Mouse (Mus musculus) ES-E14 (cell line): ENCODE data around the gene Mboat2. TPM values are rescaled to one million over a fixed set of nuclear protein-coding genes. Genes with fewer than 3 reads are reported as not detected.
A peak's percentile ranks its signal among the peaks of the same experiment; 100 is the strongest.

ENCODE experiments used
- DNase-seq: peaks from one replicate; pipeline ENCODE4 v3.0.0-alpha.2; 2013; ENCODE audit warnings: low read depth, low spot score
- H3K27ac ChIP-seq: 2 replicates; pipeline ENCODE4 v1.5.1; 2012; ENCODE audit warnings: low read depth, mild to moderate bottlenecking, low read length, moderate library complexity, mixed read lengths; ENCODE audit not compliant: poor library complexity, insufficient read depth, severe bottlenecking
- H3K36me3 ChIP-seq: 2 replicates; pipeline ENCODE4 v1.6.1; 2012; ENCODE audit warnings: mild to moderate bottlenecking, low read length, moderate library complexity, mixed read lengths; ENCODE audit not compliant: control insufficient read depth, poor library complexity, insufficient read depth, severe bottlenecking
- H3K4me1 ChIP-seq, 2 experiments: fragments of 150-350 bp in 1 of 2; sonication (generic) in 1 of 2; 2 replicates each; pipeline ENCODE4 v1.6.1; 2012; ENCODE audit warnings: low read length in 2 of 2, mild to moderate bottlenecking in 1 of 2, mixed read lengths in 1 of 2; ENCODE audit not compliant: control insufficient read depth in 2 of 2, insufficient read depth in 2 of 2, poor library complexity in 1 of 2
- H3K4me3 ChIP-seq, 2 experiments: fragments of 150-350 bp in 1 of 2; sonication (generic) in 1 of 2; 2 replicates each; pipeline ENCODE4 v1.5.1; 2012; ENCODE audit warnings: low read length in 2 of 2, low read depth in 1 of 2, mild to moderate bottlenecking in 1 of 2, mixed read lengths in 1 of 2; ENCODE audit not compliant: insufficient read depth in 1 of 2, poor library complexity in 1 of 2, severe bottlenecking in 1 of 2
- H3K9ac ChIP-seq: 2 replicates; pipeline ENCODE4 v1.6.1; 2012; ENCODE audit warnings: low read depth, mild to moderate bottlenecking, low read length, mixed read lengths; ENCODE audit not compliant: poor library complexity, insufficient read depth, severe bottlenecking
- H3K9me3 ChIP-seq: fragments of 150-350 bp; sonication (generic); 2 replicates; pipeline ENCODE4 v1.6.1; 2012; ENCODE audit warnings: low read depth, mild to moderate bottlenecking, low read length; ENCODE audit not compliant: control insufficient read depth, insufficient read depth
- CHD2 ChIP-seq: IDR thresholded peaks from 2 replicates; pipeline ENCODE4 v1.6.1; 2014; ENCODE audit warnings: mild to moderate bottlenecking, low read depth, low read length, inconsistent platforms
- HCFC1 ChIP-seq: IDR thresholded peaks from 2 replicates; pipeline ENCODE4 v1.6.1; 2012; ENCODE audit warnings: low read length, inconsistent platforms, borderline replicate concordance; ENCODE audit not compliant: insufficient read depth
- MAFK ChIP-seq: IDR thresholded peaks from 2 replicates; pipeline ENCODE4 v1.6.1; 2014; ENCODE audit warnings: mild to moderate bottlenecking, low read depth, low read length, inconsistent platforms; ENCODE audit not compliant: insufficient read depth
- ZC3H11A ChIP-seq: IDR thresholded peaks from 2 replicates; pipeline ENCODE4 v1.6.1; 2012; ENCODE audit warnings: low read depth, mild to moderate bottlenecking, inconsistent platforms, low read length, borderline replicate concordance
- ZNF384 ChIP-seq: IDR thresholded peaks from 2 replicates; pipeline ENCODE4 v1.6.1; 2012; ENCODE audit warnings: low read depth, low read length, inconsistent platforms
- in situ Hi-C, 2 experiments: fragments of 600-800 bp; cut with MboI; formaldehyde crosslinking; loops; one replicate each; pipeline ENCODE4 v1.15.1; 2025; ENCODE audit warnings: low sequenced_read_pairs in 2 of 2, inconsistent platforms in 1 of 2; ENCODE audit not compliant: unreplicated experiment in 2 of 2
- total RNA-seq: library from RNA; depleted of rRNA; stranded (reverse); fragments of 300-350 nt; gene quantifications from 2 replicates; pipeline ENCODE4 v1.2.3, GENCODE M21; 2012

Gene Mboat2
- total RNA-seq, 1 experiment = 16.0 TPM

- no peak overlapping the region for H3K4me3 ChIP-seq
- no peak overlapping the region for H3K9ac ChIP-seq
- H3K27ac ChIP-seq = no peak overlapping the region
- no peaks in the 10 kb centered on the region for H3K9me3 ChIP-seq
- peaks cover 2% of the 10 kb centered on the region; the same call in 1 of the 2 replicates for H3K36me3 ChIP-seq
- in situ Hi-C loops = loop anchor here in 1 of 2 experiments (10.0 kb wide), 1 partner anchor 56 kb away; the partner anchor contains the start of gene Mboat2
- TF ChIP-seq HCFC1 (no peak), ZNF384 (no peak), CHD2 (no peak), MAFK (no peak), ZC3H11A (no peak)
- H3K4me1 ChIP-seq = peaks cover 12 to 19% of the 10 kb centered on the region in 2 experiments
- DNase-seq = no peak
Observed at GRCm38 (mm10) chr12:24890684-24891459, 60.2 kb downstream of the Mboat2 start.

- Histone ChIP-seq H3K27ac (no peak overlapping the region), H3K9me3 (no peaks in the 10 kb centered on the region), H3K36me3 (peaks cover 6% of the 10 kb centered on the region; the same call in 1 of the 2 replicates), H3K4me1 (peaks cover 12 to 15% of the 10 kb centered on the region in 2 experiments), H3K4me3 (no peak overlapping the region), H3K9ac (no peak overlapping the region)
- in situ Hi-C loops = loop anchor here in 1 of 2 experiments (10.0 kb wide), 1 partner anchor 58 kb away; the partner anchor contains the start of gene Mboat2
- TF ChIP-seq CHD2 (no peak), MAFK (no peak), ZC3H11A (no peak), HCFC1 (no peak), ZNF384 (no peak)
- DNase-seq = no peak
Observed at GRCm38 (mm10) chr12:24892536-24892935, 61.9 kb downstream of the Mboat2 start.

GRCm38 (mm10) chr12:24893777-24894468, 63.2 kb downstream of the Mboat2 start:
- Histone ChIP-seq H3K9me3 (no peaks in the 10 kb centered on the region), H3K36me3 (peaks cover 6% of the 10 kb centered on the region; the same call in 1 of the 2 replicates), H3K4me3 (no peak overlapping the region), H3K4me1 (peaks cover 12 to 15% of the 10 kb centered on the region in 2 experiments), H3K9ac (no peak overlapping the region), H3K27ac (no peak overlapping the region)
- peak; percentile 47 for DNase-seq
- TF ChIP-seq HCFC1 (no peak), MAFK (no peak), ZNF384 (no peak), ZC3H11A (no peak), CHD2 (no peak)
- in situ Hi-C loops = loop anchor here in 1 of 2 experiments (10.0 kb wide), 1 partner anchor 59 kb away; the partner anchor contains the start of gene Mboat2

- H3K9ac ChIP-seq = no peak overlapping the region
- H3K9me3 ChIP-seq = no peaks in the 10 kb centered on the region
- TF ChIP-seq ZNF384 = no peak
- no peak for TF ChIP-seq ZC3H11A
- no peak for TF ChIP-seq HCFC1
- no peak for TF ChIP-seq MAFK
- TF ChIP-seq CHD2 = no peak
- peaks cover 12 to 15% of the 10 kb centered on the region in 2 experiments for H3K4me1 ChIP-seq
- peaks cover 4% of the 10 kb centered on the region; the same call in 1 of the 2 replicates for H3K36me3 ChIP-seq
- no peak overlapping the region for H3K4me3 ChIP-seq
- in situ Hi-C loops = loop anchor here in 1 of 2 experiments (10.0 kb wide), 1 partner anchor 61 kb away; the partner anchor contains the start of gene Mboat2
- H3K27ac ChIP-seq = no peak overlapping the region
- no peak for DNase-seq
Observed at GRCm38 (mm10) chr12:24895352-24895751, 64.7 kb downstream of the Mboat2 start.
